Mouse (Mus musculus) gastrocnemius, adult 18-20 months (tissue): ENCODE data around the gene Lipm. TPM values are rescaled to one million over a fixed set of nuclear protein-coding genes. Genes with fewer than 3 reads are reported as not detected.

Source experiments
- DNase-seq: peaks from one replicate; pipeline ENCODE4 v3.0.0; 2021; ENCODE audit warnings: low spot score
- microRNA-seq: library from miRNA; unstranded; fragments of <30 nt; microRNA quantifications from one replicate; pipeline ENCODE4 v1.2.0, GENCODE M21; 2021
- total RNA-seq, 2 experiments: library from RNA; stranded (reverse); gene quantifications; 2 replicates each; pipeline ENCODE4 v1.2.3; 2021

Gene Lipm
- total RNA-seq, 2 experiments from 2014 or later = not detected

DNA sequence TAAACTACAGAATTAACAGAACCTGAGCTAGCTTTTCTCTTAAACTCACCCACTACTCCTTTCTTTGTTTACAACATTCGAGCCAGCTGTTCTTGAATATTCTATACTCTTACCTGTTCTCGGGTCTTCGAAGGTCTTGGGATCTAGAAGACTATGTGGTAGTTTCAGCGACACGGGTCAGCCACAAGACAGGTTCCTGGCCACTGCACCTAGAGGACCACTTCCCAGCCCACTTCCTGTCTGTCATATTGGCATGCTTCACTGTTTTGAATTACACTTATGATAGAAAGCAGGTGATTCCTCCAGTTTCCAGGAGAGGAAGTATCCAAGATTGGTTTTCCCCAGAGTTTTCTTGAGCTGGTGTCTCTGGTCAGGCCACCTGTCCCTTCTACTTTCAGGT lies 62.0 kb downstream of the Lipm start:
- no peak for DNase-seq

GRCm38 (mm10) chr19:34165891-34166290 lies 65.2 kb downstream of the Lipm start, which contains the start of gene Ankrd22:
TSS of gene Ankrd22 (minus strand) at chr19:34166053.
- no peak for DNase-seq

- DNase-seq = no peak
Observed at GRCm38 (mm10) chr19:34166386-34166785, 65.7 kb downstream of the Lipm start.

DNA sequence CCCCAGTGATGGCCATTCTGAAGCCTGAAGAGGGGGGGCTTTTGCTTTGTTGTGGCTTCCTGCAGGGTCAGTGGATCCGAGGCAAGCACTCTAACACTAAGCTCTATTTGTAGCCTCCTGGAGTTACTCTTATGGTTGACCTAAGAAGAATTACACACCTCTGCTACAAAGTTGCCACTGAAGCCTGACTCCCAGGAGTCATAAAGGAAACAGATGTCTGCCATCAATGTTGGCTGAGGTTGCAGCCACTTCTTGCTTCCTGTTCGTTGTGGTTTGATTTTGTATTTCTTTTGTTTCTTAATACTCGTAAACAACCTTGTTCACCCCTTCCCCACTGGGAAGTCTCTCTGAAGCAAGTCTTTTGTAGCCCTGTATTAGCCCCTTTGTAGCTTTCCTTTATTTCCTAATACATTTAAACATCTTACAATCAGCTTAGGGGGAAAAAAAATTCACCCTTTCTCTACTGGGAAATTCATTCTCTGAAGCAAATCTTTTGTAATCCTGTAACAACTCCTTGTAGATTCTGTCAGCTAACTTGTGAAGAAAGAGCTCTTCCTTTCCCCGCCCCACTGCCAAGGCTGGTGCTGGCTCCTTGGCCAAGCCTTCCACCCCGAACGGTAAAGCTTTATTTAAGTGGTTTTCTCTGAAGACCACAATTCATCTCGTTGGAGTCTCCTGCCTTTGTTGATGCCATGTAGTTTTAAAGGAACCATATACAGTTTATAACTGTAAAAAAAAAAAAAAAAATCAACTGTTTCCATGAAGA lies 67.3 kb downstream of the Lipm start:
- no peak for DNase-seq

GRCm38 (mm10) chr19:34169121-34169520 lies 68.4 kb downstream of the Lipm start:
- no peak for DNase-seq

GRCm38 (mm10) chr19:34171167-34171566 lies 70.4 kb downstream of the Lipm start:
- DNase-seq = no peak

Small RNA genes lying within 50 kb of the gene (microRNA-seq; reads per million reads assigned to microRNA genes)
- gene Gm23334 = not detected

Other genes starting within 250 kb of the Lipm start
- gene Lipf, start 139.7 kb upstream of the Lipm start, total RNA-seq = under 1 TPM in 1 of 2 experiments, not detected in 1; 0.17 TPM
- not detected for gene Lipk, start 92.6 kb upstream of the Lipm start, total RNA-seq
- gene Lipn, start 33.6 kb upstream of the Lipm start, total RNA-seq = not detected
- gene Ankrd22, start 65.1 kb downstream of the Lipm start, total RNA-seq = not detected
- 1 to 10 TPM in 1 of 2 experiments, under 1 TPM in 1; 0.39 to 1.2 TPM for gene Stambpl1, start 91.3 kb downstream of the Lipm start, total RNA-seq
- 10 to 100 TPM; 51.7 to 82.1 TPM for gene Acta2, start 154.7 kb downstream of the Lipm start, total RNA-seq
- gene Fas, start 189.7 kb downstream of the Lipm start, total RNA-seq = 1 to 10 TPM; 3.8 to 5.9 TPM